Mouse (Mus musculus) gastrocnemius, adult 18-20 months (tissue): Measurements from ENCODE around the gene Tgtp1. TPM values are rescaled to one million over a fixed set of nuclear protein-coding genes. Genes with fewer than 3 reads are reported as not detected.
"Not testable (repeated sequence)": the region's sequence is repeated elsewhere in the genome, so short reads cannot be mapped to it uniquely, and the experiment has no call there.

Source experiments
- DNase-seq: peaks from one replicate; pipeline ENCODE4 v3.0.0; 2021; ENCODE audit warnings: low spot score
- long read RNA-seq, 2 experiments: library from polyadenylated mRNA; stranded (forward); transcript quantifications; one replicate each; pipeline ENCODE4 v2.0.0; 2021
- total RNA-seq, 2 experiments: library from RNA; stranded (reverse); gene quantifications; 2 replicates each; pipeline ENCODE4 v1.2.3; 2021

The Tgtp1 gene
- total RNA-seq = 1 to 10 TPM; 1.9 to 9.7 TPM
- long read RNA-seq, experiment 1, transcript Tgtp1-201 (2 exons, 2,823 nt) = major isoform, 16 of 22 reads
- long read RNA-seq, experiment 1, partial matches to known transcripts = 0 of 22 reads
- long read RNA-seq, experiment 1, other reads (novel, unspliced or antisense) = 6 of 22 reads
- long read RNA-seq, experiment 2, partial matches to known transcripts = 0 of 1 reads
- long read RNA-seq, experiment 2, other reads (novel, unspliced or antisense) = 0 of 1 reads

- DNase-seq = not testable (repeated sequence)
Measured at GRCm38 (mm10) chr11:48994018-48994417, at the start of gene Tgtp1. Gene Tgtp1 (minus strand): TSS chr11:48994172.

- DNase-seq = not testable (repeated sequence)
Measured at GRCm38 (mm10) chr11:49012074-49012473, 18.1 kb upstream of the Tgtp1 start.

GRCm38 (mm10) chr11:49006785-49007184 is 12.8 kb upstream of the Tgtp1 start:
- not testable (repeated sequence) for DNase-seq

GRCm38 (mm10) chr11:49006317-49006716 is 12.3 kb upstream of the Tgtp1 start:
- not testable (repeated sequence) for DNase-seq

GRCm38 (mm10) chr11:49000411-49000810 is 6.4 kb upstream of the Tgtp1 start:
- not testable (repeated sequence) for DNase-seq

- DNase-seq = not testable (repeated sequence)
Measured at GRCm38 (mm10) chr11:48993296-48993695, 676 bp downstream of the Tgtp1 start.

GRCm38 (mm10) chr11:48991740-48992520 is 2.0 kb downstream of the Tgtp1 start, which contains the start of gene Gm12185:
Gene Gm12185 (minus strand): TSS chr11:48992226.
- peak; percentile 7 for DNase-seq

GRCm38 (mm10) chr11:48989981-48990380 is 4.0 kb downstream of the Tgtp1 start:
- not testable (repeated sequence) for DNase-seq

- not testable (repeated sequence) for DNase-seq
Measured at GRCm38 (mm10) chr11:48988219-48988618, 5.8 kb downstream of the Tgtp1 start.

- not testable (repeated sequence) for DNase-seq
Measured at GRCm38 (mm10) chr11:48982848-48983247, 11.1 kb downstream of the Tgtp1 start.

GRCm38 (mm10) chr11:48980052-48980451 is 13.9 kb downstream of the Tgtp1 start:
- not testable (repeated sequence) for DNase-seq

- DNase-seq = not testable (repeated sequence)
Measured at GRCm38 (mm10) chr11:48979251-48979650, 14.7 kb downstream of the Tgtp1 start, which contains the start of gene 9930111J21Rik1. Gene 9930111J21Rik1 (minus strand): TSS chr11:48979398.

GRCm38 (mm10) chr11:48978240-48978939 is 15.6 kb downstream of the Tgtp1 start, which contains the start of gene Olfr56:
Gene Olfr56 (plus strand): TSS chr11:48978889.
- not testable (repeated sequence) for DNase-seq

- DNase-seq = not testable (repeated sequence)
Measured at GRCm38 (mm10) chr11:48974686-48975085, 19.3 kb downstream of the Tgtp1 start.

- DNase-seq = not testable (repeated sequence)
Measured at GRCm38 (mm10) chr11:48946090-48946489, 47.9 kb downstream of the Tgtp1 start, which contains the start of gene Psme2b. Gene Psme2b (minus strand): TSS chr11:48946190.

GRCm38 (mm10) chr11:48939286-48939685 is 54.7 kb downstream of the Tgtp1 start:
- DNase-seq = not testable (repeated sequence)

Other genes with a start within 250 kb of the Tgtp1 start
- 100 to 1,000 TPM; 383 to 411 TPM for gene Rack1, start 193.8 kb downstream of the Tgtp1 start, total RNA-seq
- 10 to 100 TPM; 15.7 to 22.6 TPM for gene Trim41, start 176.8 kb downstream of the Tgtp1 start, total RNA-seq
- gene Trim7, start 168.0 kb downstream of the Tgtp1 start, total RNA-seq = 10 to 100 TPM; 34.7 to 41.9 TPM
- gene Gm12184, start 167.5 kb downstream of the Tgtp1 start, total RNA-seq = 1 to 10 TPM; 1.8 to 2.5 TPM
- 10 to 100 TPM; 12.9 to 15.7 TPM for gene Irgm1, start 122.5 kb downstream of the Tgtp1 start, total RNA-seq
- gene Gm5431, start 92.0 kb downstream of the Tgtp1 start, total RNA-seq = under 1 TPM; 0.43 to 0.52 TPM
- gene Psme2b, start 48.0 kb downstream of the Tgtp1 start, total RNA-seq = 1 to 10 TPM in 1 of 2 experiments, under 1 TPM in 1; 0.88 to 1.1 TPM
- not detected for gene Olfr56, start 15.3 kb downstream of the Tgtp1 start, total RNA-seq
- gene 9930111J21Rik1, start 14.8 kb downstream of the Tgtp1 start, total RNA-seq = 1 to 10 TPM in 1 of 2 experiments, under 1 TPM in 1; 0.87 to 1.9 TPM
- gene Gm12185, start 1.9 kb downstream of the Tgtp1 start, total RNA-seq = 1 to 10 TPM in 1 of 2 experiments, under 1 TPM in 1; 0.55 to 1.1 TPM
- 1 to 10 TPM; 1.4 to 3.2 TPM for gene 9930111J21Rik2, start 57.1 kb upstream of the Tgtp1 start, total RNA-seq
- 1 to 10 TPM in 1 of 2 experiments, not detected in 1; 2.5 TPM for gene Tgtp2, start 70.0 kb upstream of the Tgtp1 start, total RNA-seq
- gene Ifi47, start 82.4 kb upstream of the Tgtp1 start, total RNA-seq = 1 to 10 TPM; 1.1 to 2.3 TPM
- not detected for gene Olfr1396, start 120.7 kb upstream of the Tgtp1 start, total RNA-seq
- not detected for gene Olfr1395, start 148.1 kb upstream of the Tgtp1 start, total RNA-seq
- gene Olfr1394, start 160.2 kb upstream of the Tgtp1 start, total RNA-seq = not detected
- gene Btnl9, start 193.0 kb upstream of the Tgtp1 start, total RNA-seq = 1 to 10 TPM; 1.1 to 1.8 TPM
- gene Zfp62, start 209.1 kb upstream of the Tgtp1 start, total RNA-seq = 10 to 100 TPM; 27.4 to 28.3 TPM